Mouse (Mus musculus) neural tube, embryonic 10.5 days (tissue): ENCODE data around the gene Cd93.
A peak's percentile ranks its signal among the peaks of the same experiment; 100 is the strongest.

Experiments used
- DNase-seq: peaks from one replicate; pipeline ENCODE4 v3.0.0-alpha.2; 2017; ENCODE audit warnings: low spot score; ENCODE audit errors: extremely low spot score

Gene Cd93

DNA sequence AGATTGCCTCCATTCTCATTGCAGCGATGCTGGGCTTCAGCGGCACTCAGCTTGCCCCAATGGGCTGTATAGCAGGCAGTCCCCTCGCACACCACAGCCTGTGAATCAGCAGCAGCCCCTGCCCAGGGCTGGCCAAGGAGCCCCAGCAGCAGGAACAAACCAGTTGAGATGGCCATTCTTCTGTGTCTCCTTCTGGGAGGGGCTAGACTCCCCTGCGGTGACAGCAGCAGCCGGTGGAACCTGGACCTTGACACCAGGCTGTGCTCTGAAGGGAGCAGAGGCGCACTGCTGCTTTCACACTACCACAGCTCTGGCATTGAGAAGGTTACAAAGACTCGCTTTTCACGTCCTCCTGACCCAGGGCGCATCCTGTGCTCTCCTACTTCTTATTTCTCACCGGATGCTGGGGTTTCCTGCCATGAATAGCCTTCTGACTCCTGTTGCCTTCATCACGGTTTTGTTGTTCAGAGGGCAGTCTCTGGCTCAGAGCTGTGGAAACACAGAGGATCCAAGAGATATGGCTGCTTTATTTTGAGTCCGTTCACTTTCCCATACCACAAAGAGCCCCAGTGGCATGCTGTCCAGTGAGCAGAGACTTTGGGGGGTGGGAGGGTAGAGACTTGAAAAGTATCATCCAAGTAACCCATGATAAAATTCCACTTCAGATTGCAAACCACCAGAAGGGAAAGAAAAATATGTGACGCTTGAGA, at the start of gene Cd93:
Gene Cd93, minus strand, starts transcription at position 315 of the 710 bp plus-strand sequence.
- peak; percentile 15 for DNase-seq

DNA sequence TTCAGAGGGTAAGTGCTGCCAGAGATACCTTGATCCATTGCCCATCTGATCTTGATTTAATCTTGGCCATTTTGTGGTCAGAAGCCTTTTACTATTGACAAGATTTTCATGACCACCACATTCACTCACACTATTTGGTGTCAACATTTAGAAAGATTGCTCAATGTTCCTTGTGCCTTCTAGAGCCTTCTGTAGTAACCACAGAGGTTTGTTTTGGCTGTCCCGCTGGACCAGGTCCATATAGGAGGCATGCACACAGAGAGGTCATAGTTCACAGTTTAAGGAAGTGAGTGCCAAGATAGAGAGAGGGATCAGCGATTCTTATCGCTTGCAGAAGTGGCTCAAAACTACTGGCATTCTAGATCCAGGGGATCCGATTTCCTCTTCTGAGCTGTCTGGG, 48.7 kb upstream of the Cd93 start:
- no peak for DNase-seq

DNA sequence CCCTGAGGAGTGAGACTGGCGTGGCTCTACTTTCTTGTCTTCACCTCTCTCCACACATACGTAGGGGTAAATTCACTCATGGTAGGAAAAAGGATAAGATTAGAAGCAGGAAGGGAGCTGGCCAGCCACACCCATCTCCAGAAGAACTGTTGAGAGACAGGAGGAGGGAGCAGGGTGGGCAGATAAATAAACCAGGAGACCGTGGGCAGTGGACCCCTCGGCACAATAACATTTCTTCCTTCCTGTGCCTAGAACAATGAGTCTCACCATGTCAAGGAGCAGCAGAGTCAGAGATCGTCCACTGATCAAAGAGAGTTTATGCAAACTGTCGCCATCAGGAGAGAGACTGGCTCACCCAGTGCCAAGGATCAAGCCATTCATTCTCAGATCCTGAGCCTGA, 46.8 kb upstream of the Cd93 start:
- no peak for DNase-seq

DNA sequence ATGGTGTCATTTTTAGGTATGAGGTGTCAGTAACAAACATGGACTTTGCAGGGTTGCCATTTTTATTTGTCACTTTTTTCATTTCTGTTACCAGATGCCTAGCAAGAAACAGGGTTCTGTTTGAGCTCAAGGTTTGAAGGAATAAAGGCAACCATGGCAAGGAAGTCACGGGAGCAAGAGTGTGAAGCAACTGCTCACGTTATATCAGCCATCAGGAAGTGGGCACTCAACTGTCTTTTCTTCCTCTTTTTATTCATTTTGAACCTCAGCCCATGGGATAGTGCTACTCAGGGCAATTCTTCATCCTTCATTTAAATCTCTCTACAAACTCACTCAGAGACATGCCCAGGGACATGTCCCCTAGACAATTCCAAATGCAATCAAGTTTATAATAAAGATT, 45.5 kb upstream of the Cd93 start:
- DNase-seq, result no peak

DNA sequence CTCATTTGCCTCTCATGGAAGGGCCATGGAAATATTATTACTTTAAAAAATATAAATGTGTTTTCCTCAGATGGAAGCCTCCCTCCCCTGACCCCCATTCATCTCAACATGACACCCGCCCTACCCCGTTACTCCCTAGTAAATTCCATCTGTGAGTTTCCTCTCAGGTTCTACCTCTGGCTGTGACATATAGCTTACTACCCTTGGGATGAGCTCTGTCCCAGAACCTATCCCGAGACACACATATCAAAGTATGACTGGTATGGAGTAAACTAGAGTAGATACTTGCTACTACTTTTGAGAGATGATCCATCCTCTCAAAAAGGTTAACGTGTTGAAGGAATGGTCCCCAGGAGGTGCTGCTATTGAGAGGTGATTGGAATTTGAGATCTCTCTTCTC, 42.2 kb upstream of the Cd93 start:
- no peak for DNase-seq

DNA sequence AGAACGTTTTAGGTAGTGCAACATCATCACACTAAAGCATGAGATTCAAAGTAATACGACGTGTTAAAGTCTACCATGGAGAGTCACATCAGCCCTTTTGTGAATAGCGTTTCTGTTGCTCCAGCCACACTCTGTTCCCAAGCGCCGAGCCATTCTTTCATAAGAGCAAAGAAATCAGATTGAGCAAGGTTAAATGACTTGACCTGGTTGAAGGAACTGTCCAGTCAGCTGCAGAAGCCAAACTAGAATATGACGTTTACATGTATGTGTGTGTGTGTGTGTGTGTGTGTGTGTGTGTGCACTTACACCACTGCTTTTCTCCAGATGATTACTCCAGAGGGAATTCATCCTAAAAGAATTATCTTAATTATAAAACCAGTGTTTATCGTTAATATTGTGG, 37.0 kb upstream of the Cd93 start:
- no peak for DNase-seq

DNA sequence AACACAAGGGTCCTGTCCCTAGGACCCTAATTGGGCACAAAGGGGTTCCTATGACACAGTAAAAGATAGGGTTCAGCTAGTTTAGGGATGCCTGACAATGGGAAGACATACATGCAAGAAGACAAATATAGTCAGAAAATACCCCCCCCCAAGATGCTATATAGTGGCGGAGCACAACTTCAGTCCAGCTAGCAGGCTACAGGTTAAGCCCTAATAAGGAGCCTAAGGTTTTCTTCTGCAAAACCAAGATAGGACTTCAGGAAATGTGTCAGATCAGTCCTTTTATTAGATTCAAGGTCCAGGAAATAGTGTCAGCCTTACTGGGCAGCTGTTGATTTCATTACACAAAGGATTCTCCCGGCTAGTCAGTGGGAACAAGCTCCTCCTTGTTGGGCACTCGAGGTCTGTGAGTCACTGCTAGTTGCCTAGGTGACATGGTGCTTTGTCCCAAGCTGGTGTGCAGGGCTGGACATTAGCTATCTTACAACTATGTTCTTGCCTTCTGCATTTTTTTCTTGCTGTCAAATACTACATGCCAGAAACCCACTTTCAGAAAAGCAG, 34.9 kb upstream of the Cd93 start:
- no peak for DNase-seq

DNA sequence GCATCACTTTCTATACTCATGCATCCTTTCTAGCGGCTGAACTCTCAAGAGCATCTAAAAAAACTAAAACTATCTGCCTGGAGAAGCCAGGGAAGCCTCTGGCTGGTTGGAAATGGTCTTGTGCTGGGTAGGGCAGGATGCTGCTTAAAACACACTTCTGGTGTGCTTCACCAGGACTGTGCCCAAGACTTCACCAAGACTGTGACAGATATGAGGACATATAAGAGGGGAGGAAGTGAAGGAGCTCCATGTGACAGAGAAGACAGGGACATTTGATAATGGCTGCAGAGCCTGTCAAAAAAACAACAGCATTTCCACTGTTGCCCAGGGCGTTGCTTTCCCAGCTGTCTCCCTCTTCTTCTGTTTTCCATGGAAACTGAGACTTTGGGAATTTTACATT, 34.0 kb upstream of the Cd93 start:
- no peak for DNase-seq

DNA sequence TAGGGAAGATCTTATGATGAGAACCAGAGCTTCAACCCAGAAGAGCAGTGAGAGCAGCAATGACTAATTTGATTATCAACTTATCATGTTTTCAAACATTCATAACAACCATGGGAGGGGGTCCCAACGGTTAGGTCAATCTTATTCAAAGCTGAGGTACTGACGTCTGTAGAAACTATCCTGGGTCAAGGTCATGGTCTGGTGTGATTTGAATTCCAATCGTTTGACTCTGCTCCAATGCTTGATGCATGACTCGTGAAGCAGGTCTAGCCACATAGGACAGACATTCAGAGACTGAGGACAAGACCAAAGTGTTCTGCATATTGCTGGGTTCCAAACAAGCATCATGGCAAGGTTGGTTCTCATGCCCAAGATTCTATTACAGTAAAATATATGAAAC, 33.2 kb upstream of the Cd93 start:
- DNase-seq, result no peak

DNA sequence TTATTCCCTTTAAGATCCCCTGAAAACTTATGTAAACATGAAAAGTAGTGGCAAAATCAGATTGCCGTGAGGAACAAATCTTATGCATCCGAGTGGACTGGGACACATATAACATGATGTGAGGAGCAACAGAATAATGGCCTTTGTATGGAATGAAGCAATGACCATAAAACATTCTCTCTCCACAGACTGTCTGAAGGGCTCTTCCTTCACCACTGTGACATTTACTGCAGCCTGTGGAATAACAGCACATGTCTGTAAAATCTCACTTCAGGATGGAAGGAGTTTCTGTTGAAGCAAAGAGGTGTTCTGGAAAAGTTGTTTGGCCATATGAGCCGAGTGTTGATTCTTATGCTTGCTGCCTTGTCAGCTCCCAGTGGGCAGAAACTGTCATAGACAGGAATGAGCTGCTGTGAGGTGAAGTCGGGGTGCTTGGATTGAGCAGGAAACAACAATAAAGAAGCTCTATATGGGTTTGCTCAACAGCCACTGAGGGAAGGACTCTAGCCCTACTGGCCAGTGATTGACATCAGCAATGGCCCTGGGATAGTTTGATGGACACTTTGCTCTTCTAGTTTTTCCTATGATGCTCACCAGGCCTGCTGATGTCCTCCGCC, 32.6 kb upstream of the Cd93 start:
- no peak for DNase-seq

DNA sequence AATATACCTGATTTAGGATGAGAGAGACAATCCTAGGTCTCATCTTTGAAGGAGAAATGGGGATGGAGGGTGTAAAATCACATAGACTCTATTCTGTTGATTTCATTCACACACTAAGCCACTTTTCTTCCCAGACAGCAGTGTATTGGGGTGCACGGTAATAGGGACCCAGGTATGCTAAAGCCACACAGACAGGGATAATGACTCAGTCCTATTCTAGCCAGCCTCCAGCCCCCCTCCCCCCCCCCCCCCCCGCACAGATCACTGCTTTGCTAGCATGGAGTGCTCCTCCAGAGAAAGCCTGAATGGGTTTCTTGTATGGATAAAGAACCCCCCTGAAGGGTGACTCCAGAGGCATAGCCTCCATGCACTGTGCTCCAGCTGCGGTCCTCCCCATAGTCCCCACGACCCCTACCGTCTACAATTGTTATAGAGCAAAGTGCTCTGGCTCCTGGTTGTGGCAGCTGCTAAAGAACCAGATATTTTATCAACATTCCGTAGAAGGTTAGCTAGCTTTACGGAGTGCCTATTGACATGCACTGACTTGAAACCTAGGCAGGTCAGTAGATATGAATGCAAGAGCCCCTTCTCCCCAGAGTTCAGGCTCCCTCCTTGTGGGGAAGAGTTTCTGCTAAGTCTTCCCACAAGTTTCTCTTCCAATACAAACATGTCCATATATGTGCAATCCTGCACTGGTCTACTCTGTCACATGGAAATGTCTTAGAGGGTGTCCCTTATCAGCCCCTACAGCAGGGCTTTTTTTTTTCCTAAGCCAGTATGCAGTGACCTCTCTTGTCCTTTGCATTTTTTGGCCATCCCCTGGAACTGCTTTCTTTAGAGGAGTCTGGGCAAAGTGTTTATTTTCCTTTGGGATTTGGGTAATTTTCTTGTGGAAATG, 26.2 kb upstream of the Cd93 start:
- DNase-seq, result no peak

DNA sequence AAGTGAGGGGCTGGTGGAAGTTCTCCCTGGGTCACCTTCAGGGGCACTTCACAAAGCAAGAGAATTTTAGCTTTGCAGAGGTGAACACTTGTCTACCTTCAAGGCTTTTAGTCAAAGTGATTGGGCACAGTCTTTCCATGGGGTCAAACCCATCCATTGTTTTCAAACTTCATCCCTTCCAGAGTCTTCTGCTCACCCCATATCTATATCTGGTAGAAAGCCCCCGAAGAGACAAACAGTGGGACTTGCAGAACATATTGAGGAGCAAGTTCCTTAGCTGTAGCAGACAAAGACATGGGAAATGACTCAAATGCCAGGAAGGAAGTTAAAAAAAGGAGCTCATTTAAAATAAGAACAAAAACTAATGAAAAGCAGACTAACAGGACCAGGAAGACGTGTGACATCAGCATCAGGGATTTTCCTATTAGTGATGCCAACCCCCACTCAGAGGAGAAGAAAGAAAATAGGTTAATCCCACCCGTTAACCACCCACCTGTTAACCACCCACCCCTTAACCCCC, 24.6 kb upstream of the Cd93 start:
- no peak for DNase-seq

DNA sequence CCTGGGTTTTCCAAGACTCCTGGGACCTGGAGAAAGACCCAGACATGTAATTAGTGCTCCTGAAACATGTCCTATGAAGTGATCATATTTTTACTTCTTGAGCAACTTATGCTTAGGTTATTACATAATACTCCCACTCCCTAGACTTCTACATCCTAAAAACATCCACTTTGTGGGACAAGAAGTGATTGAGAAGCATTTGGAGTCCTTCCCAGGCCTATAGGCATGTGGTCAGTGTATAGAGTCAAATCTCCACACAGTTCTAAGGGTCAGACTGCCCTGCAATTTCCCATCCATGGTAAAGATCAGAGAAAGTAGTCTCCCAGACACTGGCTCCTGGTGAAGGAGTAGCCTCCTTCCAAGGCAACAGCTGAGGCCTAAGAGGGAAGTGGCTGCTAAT, 12.0 kb upstream of the Cd93 start:
- DNase-seq, result no peak

DNA sequence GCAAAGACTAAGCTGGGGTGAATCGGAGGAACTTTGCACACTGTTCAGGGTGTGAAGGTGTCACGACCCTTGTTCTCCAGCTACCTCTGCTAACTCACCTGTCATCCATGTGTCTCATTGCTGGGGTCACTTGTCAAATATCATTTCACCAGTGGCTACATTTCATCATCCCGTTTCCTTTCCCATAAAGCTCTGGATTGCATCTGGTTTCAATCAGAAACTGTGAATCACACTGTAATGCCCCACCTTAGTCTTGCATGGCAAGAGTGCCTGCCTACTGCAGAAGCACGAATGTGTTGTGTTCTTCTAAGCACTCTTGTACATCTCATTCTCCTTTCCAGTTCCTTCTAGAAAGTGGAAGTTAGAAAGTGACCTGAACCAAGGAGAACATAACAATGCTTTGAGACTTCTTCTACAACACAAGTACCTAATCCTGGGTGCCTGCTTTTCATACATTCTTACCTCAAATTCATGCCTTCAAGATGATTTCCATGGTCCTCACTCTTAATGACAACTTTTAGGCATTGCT, 10.7 kb upstream of the Cd93 start:
- no peak for DNase-seq

DNA sequence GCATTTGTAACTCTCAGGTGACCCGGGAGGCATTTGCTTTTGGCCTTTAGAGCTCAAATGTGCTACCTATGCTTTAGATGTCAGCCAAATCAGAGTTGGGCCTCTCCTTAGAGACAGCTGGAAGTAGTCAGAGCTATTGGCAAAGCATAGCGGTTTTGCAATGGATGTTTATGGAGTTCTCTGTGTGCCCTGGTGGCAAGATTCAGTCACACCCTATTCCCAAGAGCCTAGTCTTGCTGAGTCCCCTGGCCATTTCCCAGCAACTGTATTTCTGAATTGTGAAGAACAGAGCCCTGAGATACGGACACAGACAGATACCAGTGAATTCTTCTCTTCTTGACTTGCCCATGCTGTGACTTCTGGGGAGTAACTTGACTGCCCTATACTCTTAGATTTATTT, 9.7 kb upstream of the Cd93 start:
- no peak for DNase-seq

DNA sequence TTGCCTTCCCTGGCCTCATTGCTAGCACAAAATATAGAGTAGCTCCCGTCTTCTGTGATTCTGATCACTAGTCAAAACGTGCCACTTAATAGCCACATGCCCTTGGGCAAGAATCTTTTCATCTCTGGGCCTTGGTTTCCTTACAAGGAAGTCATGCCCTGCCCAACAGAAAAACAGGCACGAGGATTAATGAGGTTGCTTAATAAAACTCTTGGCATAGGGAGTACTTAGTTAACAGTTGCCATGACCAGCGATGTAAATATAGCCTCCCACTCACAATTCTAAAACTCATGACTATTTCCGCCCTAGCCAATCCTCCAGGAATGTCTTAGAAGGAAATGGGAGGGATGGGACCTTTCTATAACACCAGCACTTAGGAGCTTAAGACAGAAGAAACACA, 8.1 kb upstream of the Cd93 start:
- no peak for DNase-seq

DNA sequence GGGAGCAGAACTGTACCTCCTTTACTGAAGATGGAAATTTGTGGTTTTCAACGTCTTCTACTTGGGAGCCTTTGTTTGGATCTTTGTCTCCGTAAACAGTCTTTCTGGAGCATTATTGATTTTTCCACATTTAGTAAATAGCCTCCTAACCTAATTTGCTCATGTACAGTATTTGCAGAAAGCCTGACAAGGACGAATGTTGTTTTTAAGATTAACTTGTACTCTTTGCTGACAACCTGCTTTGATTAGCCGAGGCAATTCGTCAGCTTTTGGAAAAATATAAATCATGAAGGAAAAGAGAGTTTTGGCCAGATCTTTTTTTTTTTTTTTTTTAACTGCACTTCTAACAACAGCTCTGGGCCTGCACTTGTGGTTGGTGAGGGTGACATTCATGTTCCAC, 7.3 kb upstream of the Cd93 start:
- no peak for DNase-seq

DNA sequence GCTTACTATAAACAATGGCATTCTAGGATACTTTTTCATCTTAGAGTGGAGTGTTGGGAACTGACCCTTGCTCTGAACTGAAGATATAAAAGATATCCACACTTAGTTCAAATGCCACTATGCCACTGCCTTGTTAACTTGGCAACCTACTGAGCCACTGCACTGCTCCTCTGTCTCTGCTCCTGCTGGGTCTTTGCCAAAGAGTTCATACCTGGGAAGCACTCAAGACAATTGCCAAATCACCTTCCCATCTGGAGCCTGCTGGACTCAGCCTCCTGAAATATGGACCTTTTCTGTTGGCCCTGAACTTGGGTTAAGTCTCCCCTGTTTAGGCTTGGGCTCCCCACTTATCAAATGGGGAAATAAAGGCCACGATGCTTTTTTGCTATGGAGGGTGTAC, 6.3 kb upstream of the Cd93 start:
- no peak for DNase-seq

DNA sequence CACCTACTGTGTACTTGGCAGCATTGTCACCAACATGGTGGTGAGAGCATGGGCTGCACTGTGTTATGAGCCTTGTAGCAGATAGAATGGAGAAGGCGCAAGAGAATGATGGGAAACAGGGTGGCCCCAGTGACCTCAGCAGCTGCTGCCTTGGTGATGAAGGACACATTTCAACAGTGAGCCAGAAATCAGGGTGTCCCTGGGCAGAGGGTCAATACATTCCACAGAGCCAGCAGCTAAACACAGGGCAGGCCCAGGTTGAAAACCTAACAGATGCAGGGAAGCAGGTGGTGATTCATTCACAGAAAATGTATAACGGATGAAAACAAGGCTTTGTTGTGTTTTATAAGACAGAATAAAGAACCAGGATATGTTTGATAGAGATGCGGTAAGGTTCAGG, 3.1 kb upstream of the Cd93 start:
- DNase-seq, result no peak

DNA sequence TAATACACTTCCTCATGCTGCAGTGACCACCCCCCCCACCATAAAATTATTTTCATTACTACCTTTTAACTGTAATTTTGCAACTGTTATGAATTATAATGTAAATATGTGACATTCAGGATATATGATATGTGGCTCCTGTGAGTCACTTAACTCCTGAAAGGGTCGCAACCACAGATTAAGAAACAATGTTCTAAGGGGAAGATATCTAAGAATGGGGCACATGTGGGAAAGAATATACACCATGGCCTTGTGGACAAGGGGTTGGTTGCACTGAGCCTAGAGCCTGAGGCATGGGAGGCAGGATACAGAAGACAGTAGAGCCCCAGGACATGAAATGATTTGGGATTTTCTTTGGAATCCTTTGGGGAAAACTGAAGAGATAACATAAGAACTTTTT, 2.3 kb upstream of the Cd93 start:
- DNase-seq, result no peak

DNA sequence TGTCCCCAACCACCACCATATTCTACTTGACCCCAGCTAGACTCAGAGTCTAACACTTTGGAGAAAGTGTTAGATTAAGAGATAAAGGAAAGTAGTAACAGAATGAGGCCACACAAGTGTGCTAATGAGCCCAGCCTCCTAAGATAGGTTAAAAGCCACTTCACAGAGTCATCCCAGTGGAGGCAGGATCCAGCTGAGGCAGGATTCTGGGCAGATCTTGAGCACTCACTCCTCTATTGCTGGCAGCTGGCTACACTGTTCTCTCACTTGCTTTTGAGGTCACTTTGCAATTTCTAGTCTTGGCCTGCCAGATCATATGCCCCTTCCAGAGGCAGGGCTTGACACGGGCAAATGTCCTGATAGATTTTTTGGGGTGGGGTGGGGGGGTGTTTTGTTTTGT, 1.1 kb upstream of the Cd93 start:
- no peak for DNase-seq

DNA sequence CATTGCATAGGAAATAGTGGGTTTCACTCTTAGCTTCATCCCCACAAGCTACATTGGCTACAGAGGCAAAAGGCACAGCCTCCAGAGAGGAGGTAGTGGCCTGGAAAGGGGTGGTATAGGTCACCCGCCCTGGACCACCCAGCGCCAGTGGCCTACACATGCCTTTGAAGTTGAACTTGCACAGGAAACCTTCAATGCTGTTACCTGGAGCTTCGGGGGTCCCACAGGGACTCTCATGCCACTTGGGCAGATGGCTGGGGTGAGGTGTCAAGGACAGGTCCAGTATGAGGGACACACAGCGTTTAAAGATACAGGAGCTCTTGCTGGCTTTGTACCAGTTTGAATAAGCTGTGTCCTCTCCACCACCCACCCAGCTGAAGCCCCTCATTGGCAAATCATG, 653 bp downstream of the Cd93 start:
- DNase-seq, result no peak
